Mouse (Mus musculus) retina, embryonic 14.5 days (tissue): ENCODE measurements around the gene Ptgfrn.

ENCODE experiments used
- DNase-seq: peaks from one replicate; pipeline ENCODE4 v3.0.0-alpha.2; 2015; ENCODE audit warnings: low spot score

Ptgfrn gene

DNA sequence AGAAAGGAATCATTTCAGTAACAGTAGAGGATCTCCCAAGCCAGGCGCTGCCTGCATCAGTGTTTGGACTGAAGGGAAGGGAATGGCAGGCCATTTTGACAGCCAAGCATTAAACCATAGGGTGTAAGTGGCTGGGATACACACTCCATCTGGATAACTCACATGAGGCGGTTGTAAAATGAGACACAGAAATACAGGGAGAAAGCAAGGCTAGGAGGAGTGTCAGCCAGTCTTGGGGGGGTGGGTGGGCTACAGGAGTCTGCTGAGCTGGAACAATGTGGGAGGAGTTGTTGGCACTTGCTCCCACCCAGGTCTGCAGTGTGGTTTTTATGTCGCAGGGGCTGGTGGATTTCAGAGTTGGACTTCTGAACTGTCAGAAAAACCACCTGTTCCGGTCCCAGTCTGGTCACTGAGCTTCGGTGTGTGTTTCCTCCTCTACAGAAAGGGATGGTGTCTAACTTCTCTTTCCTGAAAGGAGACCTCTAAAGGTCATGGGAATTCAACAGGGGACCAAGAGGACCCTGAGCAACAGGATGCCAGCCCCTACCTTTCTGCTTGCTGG, 72.0 kb downstream of the Ptgfrn start:
- no peak for DNase-seq

DNA sequence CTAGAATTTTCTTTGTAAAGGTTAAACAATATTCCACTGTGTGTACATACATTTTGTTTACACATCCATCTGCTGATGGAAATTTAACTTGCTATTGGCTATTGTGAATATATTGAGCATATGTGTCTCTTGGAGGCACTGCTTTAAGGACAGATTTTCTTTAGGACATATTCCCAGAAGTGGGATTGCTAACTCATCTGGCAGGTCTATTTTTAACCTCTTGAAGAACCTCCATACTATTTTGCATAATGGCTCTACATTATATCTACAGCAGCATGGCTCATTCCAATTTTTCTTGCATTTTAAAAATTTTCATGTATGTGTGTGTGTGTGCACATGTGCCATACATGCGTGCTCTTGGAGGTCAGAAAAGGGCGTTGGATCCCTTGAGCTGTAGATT, 74.1 kb downstream of the Ptgfrn start:
- DNase-seq, result no peak

DNA sequence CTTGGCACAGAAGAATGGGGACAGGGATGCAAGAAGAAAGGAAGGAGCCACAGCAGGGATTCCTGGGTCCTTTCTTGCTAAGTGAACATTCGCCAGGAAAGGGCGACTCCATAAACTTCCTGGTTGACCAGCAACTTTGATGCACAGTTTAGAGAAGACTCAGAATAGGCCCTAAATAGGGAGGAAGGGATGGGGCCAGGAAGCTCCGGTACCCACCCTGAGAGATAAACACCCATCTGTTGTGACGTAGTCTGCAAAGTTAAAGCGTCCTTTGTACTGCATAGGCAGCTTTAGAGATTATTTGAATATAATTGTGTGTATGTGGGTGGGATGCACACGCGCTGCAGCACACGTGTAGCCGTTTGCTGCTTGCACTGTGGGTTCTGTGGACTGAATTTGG, 75.6 kb downstream of the Ptgfrn start:
- no peak for DNase-seq

DNA sequence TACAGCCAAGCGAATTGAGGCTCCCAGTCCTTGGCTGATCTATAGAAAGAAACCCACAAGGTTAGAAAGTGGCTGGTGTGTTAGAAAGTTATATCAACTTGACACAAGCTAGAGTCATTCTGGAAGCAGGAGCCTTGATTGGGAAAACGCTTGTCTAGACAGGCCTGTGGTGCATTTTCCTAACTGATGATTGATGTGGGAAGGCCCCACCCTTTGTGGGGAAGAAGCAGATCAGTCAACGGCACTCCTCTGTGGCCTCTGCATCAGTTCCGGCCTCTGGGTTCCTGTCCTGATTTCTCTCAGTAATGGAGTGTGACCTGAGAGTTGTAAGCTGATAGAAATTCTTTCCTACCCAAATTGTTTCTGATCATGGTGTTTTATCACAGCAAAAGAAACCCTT, 76.4 kb downstream of the Ptgfrn start:
- DNase-seq, result no peak

DNA sequence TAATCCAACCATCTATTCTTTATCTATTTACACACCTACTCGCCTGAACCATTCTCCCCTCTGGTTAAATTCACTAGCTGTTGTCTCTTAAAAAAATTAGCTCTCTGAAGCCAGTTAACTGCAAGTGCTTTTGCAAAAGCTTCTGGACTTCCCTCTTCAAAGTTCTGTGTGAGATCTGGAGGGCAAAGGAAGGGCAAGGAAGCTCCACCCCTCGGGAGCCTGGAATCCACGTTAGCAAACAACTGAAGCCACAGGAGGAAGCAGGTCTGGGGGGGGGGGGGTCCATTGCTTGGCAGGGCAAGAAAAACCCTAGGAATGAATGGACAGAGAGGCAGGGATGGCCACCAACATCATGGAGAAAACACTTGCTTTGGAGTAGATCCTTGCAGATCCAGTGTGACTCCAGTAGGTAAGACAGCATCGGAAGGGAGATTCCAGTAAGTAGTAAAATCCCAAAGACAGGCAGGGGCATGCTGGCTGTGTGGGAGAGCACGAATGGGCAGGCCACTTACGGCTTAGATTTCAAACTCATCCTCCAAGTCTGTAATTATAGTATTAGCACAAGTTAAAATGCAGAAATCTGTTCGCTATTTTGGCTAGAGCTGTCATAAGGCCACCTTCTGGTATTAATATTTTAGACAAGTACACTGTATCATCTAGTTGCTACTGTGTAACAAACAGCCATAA, 78.5 kb downstream of the Ptgfrn start:
- DNase-seq, result no peak

DNA sequence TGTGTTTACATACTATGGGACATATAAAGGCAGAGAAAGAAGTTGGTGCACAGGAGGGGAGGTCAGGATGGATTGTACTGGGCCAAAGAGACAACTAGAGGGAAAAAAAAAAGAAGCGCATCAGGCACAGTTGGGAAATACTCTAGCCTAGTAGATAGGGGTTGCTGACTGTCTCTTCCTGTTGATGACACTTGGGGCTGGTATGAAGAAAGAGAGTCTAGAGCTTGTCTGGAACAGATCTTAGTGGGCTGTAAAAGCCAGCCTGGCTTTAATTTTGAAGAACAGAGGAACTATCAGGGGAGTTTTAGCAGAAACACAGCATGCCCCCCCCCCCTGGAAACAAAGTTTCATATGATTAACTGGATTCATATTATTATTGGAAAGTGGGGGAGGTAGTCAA, 79.4 kb downstream of the Ptgfrn start:
- no peak for DNase-seq

DNA sequence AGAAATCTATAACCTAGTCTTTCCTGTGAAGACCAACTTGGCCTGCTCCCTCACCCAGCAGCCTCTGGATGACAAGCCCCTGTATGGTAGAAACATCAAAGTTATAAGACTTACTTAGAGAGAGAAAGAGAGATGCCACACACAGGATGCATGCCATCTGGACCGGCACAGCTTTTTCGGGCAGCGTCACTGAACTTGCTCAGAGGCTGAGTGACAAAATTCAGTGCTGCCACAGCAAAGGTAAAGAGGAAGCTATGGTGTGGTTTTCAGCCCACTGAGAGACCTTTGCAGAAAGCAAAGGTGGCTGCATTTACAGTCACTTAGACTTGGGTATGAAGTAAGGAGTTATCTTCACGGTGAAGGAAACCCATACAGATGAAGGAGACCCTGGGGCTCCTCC, 80.7 kb downstream of the Ptgfrn start, which contains the start of gene Cd101:
Cd101 (minus strand) TSS at position 218 of the 400 bp plus-strand sequence.
- no peak for DNase-seq

DNA sequence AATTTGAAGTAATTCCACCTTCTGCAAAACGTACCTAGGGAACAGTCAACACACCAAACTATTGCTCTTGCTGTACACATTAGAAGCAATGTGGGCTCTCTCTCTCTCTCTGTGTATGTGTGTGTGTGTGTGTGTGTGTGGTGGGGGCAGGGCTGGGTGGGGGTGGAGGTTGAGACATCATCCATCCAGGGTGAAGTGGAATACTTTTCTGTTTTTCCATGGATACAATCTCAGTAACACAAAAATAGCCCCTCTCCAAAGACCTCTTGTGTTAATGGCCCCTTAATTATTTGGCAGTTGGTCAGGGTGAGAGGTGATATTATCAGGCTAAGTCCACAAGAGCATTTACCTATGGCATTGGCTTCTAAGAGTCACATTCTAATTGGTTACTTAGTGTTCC, 83.3 kb downstream of the Ptgfrn start:
- no peak for DNase-seq

DNA sequence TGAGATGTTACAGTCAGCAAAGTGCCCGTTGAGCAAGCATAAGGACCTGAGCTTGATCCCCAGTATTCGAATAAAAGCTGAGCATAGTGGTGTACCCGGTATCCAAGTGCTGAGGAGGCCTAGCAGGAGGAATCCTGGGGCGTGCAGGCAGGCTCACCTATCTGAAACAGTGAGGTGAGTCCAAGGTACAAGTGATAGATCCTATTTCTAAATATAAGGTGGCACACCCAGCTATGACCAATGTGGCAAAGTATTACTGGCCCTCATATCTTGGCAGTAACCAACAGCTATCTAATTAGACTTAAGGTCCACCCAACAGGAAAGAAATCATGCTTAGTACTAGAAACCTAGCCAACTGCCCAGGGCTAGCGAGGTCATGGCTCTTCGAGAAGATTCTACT, 87.1 kb downstream of the Ptgfrn start:
- DNase-seq, result no peak

DNA sequence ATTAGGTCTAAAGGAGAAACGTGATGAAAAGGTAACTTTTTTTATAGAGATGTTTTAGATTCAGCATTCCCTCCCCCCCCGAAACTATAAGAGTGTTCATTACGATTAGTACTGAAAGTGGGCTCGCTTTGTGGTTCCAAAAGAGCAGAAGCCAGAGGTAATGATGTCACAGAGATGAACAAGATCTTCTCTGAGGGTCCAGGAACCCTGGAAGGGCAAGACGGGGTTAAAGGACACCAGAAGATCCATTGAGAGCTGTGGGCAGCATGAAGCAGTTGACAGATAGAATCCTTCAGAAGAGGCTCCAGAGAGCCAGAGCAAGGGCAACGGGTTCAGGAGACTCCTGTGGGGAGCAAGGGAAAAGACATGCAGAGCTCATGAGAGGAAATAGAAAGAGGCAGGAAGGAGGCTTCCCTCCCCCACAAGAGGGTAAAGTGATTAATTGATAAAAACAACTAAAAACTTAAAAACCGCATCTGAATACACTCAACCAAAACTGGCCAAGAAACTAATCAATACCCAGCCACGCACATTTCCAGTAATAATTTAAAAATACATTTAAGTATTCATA, 88.5 kb downstream of the Ptgfrn start:
- DNase-seq, result no peak

DNA sequence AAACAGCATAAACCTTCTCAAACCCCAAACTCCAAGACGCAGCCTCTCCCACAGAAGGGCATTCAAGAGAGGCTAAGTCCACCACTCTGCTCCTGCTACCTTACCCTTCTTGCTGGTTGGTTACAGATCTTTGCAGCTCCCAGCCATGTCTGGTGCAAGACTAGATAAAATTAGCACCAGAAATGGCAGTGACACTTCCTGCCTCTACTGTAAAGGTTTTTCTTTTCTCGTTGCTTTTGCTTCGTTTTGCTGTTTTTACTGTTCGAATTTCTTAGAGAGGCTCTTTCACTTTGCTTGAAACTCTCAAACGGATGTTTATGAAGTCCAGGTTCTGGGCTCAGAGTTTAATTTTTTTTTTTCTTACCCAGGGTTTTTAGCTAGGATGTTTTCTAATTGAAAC, 89.0 kb downstream of the Ptgfrn start:
- DNase-seq, result no peak

DNA sequence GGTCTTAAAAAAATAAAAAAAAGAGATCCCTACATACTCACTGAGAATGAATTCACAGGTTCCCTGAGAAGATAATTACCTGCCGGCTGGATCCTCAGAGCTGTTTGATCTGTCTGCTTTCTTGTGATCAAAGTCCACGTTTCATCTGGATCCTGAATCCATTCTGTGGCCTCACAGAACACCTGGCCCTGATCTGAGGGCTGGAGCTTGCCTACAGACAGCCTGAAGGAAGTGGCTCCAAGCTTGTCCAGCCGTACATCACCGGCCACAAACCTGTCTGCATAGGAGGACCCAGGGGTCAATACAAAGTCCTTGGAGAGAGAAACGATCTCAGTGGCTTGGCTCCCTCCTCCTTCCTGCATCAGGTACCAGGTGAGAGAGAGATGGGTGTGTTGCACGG, 91.6 kb downstream of the Ptgfrn start:
- no peak for DNase-seq

DNA sequence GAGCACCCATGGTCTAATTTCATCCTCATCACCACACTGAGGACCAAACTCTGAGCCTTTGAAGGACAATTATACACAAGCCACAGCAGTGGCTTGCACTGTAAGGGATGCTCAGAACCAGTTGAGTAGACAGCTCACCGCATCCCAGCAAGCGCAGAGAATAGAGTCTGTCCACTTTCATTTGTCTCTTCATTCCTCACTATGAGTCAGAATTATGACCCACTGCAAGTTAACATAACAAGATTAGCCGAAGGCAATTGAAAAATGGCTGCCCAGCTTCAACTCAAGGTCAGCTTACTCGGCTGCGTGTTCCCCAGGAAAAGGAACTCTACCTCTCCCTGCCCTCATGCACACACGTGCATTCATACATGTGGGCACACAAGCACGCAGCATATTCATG, 94.0 kb downstream of the Ptgfrn start:
- DNase-seq, result no peak

DNA sequence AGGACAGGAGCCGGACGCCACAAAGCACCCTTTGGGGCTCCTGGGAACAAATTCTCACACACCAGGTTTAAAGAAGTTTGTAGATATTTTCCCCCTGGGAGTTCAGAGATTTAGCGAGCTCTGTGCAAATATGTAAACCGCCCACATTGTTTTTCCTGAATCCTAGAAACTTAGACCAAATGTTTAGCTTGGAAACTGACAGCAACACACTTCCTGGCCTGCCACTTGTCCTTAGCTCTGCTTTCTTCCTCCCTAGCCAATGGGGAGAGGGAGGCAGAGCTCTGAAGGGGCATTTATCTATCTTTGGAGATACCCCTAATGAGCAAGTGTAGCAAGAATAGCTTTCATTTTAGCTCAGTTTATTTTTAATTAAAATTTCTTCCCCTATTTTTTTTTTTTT, 94.8 kb downstream of the Ptgfrn start:
- DNase-seq, result no peak

DNA sequence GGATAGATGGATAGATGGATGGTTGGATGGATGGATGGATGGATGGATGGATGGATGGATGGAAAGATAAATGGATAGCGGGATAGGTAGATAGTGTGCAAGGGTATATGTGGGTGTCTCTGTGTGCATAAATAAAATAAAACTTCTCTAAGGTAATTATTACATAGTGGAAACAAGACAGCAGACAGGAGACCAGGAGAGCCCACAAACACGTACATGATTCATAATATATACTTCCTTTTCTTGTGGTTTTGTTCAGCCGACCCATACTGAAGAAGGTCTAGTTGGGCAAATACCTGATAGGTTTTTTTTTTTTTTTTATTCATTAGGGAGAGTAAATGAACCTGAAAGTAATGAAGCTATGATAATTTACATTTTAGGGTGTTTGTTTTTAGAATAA, 96.5 kb downstream of the Ptgfrn start:
- no peak for DNase-seq

DNA sequence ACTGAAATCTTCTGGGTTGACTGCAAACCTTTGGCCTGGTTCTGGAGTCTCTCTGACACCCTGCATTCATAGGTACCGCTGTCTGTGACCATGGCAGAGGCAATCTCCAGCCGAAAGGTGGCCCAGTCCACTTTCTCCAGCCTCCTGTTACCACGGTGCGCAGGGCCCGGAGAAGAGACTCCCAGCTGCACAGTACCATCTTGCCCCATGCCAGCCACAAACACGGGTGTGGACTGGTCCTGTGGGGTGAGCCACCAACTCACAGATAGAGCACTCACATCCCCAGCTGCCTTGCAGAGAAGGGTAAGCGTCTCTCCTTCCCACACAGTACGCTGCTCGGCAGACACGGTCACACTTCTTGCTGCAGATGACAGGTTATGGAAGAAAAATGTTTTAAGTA, 97.1 kb downstream of the Ptgfrn start:
- DNase-seq, result no peak

DNA sequence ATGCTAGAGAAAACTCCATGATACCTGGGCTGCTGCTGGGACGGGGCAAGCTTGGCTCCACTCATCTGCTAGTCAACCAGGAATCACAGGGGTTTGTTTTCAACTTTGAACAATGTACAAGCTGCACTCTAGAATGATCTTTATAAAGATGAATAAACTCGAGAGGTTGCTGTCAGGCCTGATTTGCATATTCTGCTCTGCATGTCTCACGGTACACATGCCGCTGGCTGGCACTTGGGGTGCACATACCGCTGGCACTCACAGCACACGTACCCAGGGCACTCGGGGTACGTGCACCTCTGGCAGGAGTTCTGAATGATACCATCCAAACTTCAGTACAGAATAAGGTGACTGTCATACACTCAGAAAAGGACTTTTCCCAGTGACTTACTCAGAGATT, 97.5 kb downstream of the Ptgfrn start:
- no peak for DNase-seq

DNA sequence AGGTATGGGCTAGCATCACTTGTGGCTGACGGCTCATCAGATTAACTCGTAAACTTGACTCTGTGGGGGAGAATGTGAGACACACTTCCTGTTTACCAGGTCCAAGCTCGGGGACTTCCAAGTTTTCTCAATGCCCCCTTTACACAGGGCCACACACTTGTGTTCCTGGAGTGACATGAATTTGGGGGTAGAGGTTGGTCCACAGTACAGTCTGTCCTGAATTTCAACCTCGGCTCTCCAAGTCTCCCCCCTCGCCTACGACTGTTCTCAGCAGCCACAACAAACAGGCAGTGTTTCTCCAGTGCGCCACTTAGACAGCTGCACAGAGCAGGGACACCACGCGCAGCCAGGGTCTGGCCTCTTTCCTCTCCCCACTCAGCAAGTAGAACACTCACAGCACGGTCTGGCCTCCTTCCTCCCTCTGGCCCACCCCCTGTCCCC, 97.9 kb downstream of the Ptgfrn start:
- no peak for DNase-seq

DNA sequence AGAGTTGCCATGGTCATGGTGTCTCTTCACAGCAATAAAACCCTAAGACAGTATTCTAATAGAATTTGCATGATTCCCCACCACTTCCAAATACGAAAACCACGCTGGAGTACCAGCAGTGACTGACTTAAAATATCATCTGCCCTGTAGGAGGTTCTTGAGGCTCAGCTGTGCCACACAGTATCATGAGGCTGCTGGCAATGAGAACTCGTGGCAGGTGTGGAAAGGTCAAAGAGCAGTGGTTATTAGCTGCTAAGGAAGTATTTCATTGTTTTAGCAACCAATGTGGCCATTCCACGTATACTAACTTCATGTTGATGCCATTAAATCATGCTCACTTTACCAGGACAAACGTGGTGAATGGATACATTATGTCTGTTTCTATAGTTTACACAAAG, 98.9 kb downstream of the Ptgfrn start:
- no peak for DNase-seq

DNA sequence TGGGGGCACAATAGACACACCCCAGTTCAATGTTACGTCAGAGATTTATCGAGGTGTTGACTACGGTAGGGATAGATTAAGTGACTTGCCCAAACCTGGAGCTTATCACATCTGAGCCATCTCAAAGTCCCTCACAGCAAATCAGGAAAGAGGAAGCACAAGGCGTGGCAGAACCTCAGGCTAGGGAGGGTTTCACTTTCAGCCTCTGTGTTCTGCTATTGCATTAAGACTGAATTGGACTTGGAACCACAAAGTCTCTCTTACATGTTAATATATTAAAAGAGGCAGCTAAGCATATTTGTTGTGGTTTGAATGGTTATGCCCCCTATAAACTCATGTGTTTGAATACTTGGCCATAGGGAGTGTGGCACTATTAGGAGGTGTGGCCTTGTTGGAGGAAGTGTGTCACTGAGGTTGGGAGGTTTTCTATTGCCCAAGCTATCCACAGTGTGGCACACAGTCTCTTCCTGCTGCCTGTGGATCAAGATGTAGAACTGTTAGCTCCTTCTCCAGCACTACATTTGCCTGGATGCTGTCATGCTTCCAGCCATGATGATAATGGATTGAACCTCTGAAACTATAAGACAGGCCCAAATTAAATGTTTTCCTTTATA, 99.4 kb downstream of the Ptgfrn start:
- no peak for DNase-seq

DNA sequence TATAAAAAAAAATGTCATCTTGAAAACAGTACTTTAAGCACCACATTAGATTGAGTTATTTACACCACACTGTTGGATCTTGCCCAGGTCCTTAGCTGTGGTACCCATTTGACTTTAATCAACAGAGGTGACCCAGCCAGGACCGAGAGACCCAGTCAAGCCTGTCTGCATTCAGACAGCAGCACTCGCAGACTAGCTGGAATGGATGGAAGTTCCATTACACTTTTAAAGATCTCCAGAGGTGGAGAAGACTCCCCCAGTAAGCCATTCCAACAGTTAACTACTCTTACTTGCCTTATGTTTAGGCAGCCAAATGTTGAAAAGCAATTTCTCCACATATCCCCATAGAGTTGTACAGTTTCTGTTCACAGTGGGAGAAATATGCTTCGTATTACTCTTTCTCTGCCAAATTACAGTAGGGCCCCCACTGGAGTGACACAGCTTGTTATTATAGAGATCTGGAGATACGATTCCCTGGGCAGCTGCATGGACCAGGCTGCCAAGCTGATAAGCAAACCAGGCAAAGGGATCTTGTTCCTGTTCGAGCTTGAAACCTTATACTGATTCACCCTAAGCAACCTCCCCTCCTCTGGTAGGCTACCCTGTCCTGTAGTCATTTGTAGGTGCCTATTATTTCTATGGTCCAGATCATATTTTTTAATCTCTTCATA, 102.8 kb downstream of the Ptgfrn start:
- no peak for DNase-seq

DNA sequence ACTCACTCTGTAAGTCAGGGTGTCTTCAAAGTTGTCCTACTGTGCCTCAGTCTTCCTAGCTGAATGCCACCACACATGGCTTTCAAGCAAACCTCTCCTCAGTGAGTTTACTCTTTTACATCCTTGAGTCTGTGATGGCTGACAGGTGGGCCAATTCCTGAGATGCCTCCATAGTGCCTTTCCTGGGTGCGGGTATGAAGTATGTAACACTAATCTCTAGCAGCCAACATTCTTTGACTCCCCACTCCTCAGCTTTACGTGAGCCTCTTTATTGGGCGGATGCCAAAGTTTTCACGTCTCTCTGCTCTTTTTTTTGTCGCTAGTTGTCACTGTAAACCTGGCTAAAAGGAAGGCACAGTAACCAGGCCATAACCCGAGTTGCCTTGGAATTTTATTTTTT, 104.7 kb downstream of the Ptgfrn start:
- DNase-seq, result no peak
